Mouse (Mus musculus): Measurements from ENCODE around the gene Fbxo2. TPM values are rescaled to one million over a fixed set of nuclear protein-coding genes. Genes with fewer than 3 reads are reported as not detected.
A peak's percentile ranks its signal among the peaks of the same experiment; 100 is the strongest.
"Not testable (repeated sequence)": the region's sequence is repeated elsewhere in the genome, so short reads cannot be mapped to it uniquely, and the experiment has no call there.

Gene Fbxo2
- polyA plus RNA-seq (2015; fragmentation: Nextera tagmentation; extraction: Ambion mirVana), result 5.6 and 9.4 TPM in 2 replicates

DNA sequence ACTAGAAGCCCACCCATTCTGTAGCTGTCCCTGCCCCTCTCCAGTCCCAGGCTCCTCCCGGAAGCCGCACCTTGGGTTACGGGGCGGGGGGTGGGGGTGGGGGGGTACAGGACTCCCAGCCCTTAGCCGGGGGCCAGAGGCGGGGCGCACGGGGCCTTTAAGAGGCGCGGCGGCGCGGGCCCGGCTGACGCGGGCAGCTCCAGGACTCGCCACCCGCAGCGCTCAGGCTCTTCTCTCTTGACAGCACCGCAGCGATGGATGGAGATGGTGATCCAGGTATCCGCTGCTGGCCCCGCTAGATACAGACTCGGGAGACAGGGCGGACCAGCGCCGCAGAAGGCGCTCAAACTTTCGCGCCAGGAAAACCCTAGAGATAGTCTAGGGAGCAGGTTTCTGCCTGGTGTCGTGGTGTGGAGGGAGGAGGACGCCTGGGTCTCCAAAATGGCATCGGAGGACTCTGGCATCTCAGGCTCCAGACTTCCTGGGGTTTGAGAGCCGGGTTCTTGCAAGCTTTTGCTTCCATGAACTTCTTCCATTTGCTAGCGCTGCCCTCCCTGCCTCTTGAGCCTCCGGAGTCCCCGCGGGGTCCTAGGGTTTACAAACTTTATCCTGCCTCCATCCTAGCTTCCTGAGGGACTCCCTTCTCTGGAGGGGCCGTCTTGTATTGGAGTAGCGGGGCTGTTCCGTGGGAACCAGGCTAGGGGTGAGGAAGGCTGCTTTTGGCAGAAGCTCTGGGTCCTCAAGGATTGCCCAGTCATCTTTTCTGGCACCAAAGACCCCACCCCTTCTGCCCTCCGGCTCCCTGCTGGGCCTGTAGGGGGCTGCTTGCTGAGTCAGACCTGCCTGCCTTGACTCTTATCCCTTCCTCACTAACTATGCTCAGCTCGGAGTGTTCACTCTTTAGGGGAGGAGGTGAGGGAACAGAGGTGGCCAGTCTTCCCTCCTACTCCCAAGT is at the start of gene Fbxo2, which contains the start of gene Fbxo44:
Fbxo2 (plus strand) TSS at position 186 of the 955 bp plus-strand sequence.
Fbxo44 (minus strand) TSS at position 47 of the 955 bp plus-strand sequence.
- 2% methylated on average over 43 of the region's 43 CpGs for WGBS
- peak within 1 kb of the TSS; percentile 95 for H3K9ac ChIP-seq (ENCODE audit: low read depth, low read length)
- H3K4me2 ChIP-seq (ENCODE audit: low read length), result peak within 1 kb of the TSS; percentile 87
- peak; percentile 79 for ATAC-seq
- peak within 1 kb of the TSS; percentile 88 for H3K27ac ChIP-seq (ENCODE audit: low read length)
- peak within 1 kb of the TSS; percentile 81 for H3K4me3 ChIP-seq (ENCODE audit: low read depth, low read length)
- peaks cover 9% of the 10 kb centered on the region for H3K36me3 ChIP-seq (ENCODE audit: control insufficient read depth, insufficient read depth, low read length)
- peaks cover 24% of the 10 kb centered on the region for H3K4me1 ChIP-seq (ENCODE audit: control insufficient read depth, insufficient read depth, low read length)
- H3K27me3 ChIP-seq (ENCODE audit: control insufficient read depth, insufficient read depth, low read depth, low read length), result peaks cover 35% of the 10 kb centered on the region
- H3K9me3 ChIP-seq (replicated peaks; ENCODE audit: control insufficient read depth, low read length, poor library complexity, severe bottlenecking), result no peaks in the 10 kb centered on the region

DNA sequence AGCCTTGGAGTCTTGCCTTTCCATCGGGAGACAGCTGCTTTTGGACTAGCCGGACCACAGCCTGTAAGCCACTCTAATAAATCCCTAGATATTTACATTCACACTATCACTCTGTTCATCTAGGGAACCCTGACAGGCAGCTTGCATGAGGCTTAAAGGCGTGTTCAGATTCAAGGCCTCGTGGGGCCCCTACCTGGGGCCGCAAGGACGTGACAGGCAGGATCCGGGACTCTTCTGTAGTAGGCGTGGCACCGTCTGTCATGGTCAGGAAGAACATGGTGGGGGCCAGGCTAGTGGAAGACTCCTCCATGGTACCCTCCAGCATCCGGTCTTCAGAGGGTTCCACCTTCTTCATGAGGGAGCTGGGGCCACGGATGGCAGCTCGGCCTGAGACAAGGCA is 47.9 kb upstream of the Fbxo2 start:
- H3K9me3 ChIP-seq (replicated peaks; ENCODE audit: control insufficient read depth, low read length, poor library complexity, severe bottlenecking), result no peaks in the 10 kb centered on the region
- no peak overlapping the region for H3K4me2 ChIP-seq (ENCODE audit: low read length)
- peaks cover 9% of the 10 kb centered on the region for H3K4me1 ChIP-seq (ENCODE audit: control insufficient read depth, insufficient read depth, low read length)
- WGBS, result 83% methylated on average over 12 of the region's 12 CpGs
- peaks cover 9% of the 10 kb centered on the region; the same call in 1 of the 2 replicates for H3K36me3 ChIP-seq (ENCODE audit: control insufficient read depth, insufficient read depth, low read length)
- H3K4me3 ChIP-seq (ENCODE audit: low read depth, low read length), result no peak overlapping the region
- H3K27ac ChIP-seq (ENCODE audit: low read length), result no peak overlapping the region
- no peak overlapping the region for H3K9ac ChIP-seq (ENCODE audit: low read depth, low read length)
- no peaks in the 10 kb centered on the region for H3K27me3 ChIP-seq (ENCODE audit: control insufficient read depth, insufficient read depth, low read depth, low read length)
- ATAC-seq, result no peak

DNA sequence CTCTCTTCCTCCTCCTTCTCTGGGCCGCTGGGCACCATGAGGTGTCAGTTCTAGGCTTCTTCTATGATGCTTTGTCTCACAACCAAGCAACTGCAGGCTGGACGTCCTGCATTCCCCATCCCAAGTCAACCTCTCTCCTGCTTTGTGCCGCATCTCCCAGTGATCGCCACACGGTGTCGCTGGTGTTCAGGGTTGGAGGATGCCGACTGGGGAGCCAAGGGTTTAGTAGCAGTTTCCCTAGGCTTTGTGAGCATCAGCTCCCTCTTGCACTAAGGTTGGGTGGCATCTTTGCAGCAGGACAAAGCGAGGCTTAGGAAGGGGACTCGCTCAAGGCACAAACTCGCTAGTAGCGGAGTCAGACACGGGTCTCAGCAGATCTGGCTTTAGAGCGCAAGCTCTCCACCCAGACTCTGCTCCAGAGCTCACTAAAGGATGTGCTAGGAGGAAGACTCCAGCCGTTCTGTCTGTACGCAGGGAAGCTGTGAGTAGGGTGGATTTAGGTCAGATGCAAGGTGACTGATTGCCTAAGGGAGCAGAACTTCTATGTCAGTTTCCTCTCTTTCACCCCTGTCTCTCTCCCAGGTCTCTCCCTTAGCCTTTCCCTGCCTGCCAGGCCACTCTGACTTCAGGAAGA is 45.5 kb upstream of the Fbxo2 start:
- WGBS, result 5% methylated on average over 15 of the region's 15 CpGs
- Histone ChIP-seq H3K4me2 (ENCODE audit: low read length) (peak overlapping the region; percentile 28; the same call in 1 of the 2 replicates), H3K27me3 (ENCODE audit: control insufficient read depth, insufficient read depth, low read depth, low read length) (no peaks in the 10 kb centered on the region), H3K9me3 (replicated peaks; ENCODE audit: control insufficient read depth, low read length, poor library complexity, severe bottlenecking) (no peaks in the 10 kb centered on the region), H3K36me3 (ENCODE audit: control insufficient read depth, insufficient read depth, low read length) (peaks cover 9% of the 10 kb centered on the region; the same call in 1 of the 2 replicates), H3K4me1 (ENCODE audit: control insufficient read depth, insufficient read depth, low read length) (peaks cover 9% of the 10 kb centered on the region), H3K4me3 (ENCODE audit: low read depth, low read length) (no peak overlapping the region), H3K27ac (ENCODE audit: low read length) (peak overlapping the region; percentile 76; the same call in 1 of the 2 replicates), H3K9ac (ENCODE audit: low read depth, low read length) (peak overlapping the region; percentile 39; the same call in 1 of the 2 replicates)
- peak; percentile 71 for ATAC-seq

DNA sequence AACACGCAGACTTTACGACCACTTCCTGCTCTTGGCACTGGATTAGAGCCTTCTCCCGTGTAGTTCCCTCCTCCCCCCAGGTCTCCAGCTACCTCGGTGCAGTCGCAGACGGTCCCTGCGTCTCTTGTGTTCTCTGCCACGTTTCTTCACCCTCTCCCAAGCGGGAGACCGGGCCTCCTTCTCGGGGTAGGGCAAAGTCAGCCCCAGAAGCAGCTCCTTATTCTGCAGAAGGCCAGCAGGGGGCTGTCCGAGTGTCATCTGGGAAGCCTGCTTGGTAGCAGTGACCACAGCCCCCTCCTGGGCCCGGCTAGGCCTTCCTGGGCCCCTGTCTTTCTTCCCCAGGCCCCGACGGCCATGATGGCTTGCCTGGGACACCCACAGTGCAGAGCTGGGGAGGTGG is 45.0 kb upstream of the Fbxo2 start:
- WGBS, result 8% methylated on average over 15 of the region's 15 CpGs
- H3K36me3 ChIP-seq (ENCODE audit: control insufficient read depth, insufficient read depth, low read length), result peaks cover 9% of the 10 kb centered on the region; the same call in 1 of the 2 replicates
- peak overlapping the region; percentile 76; the same call in 1 of the 2 replicates for H3K27ac ChIP-seq (ENCODE audit: low read length)
- peaks cover 9% of the 10 kb centered on the region for H3K4me1 ChIP-seq (ENCODE audit: control insufficient read depth, insufficient read depth, low read length)
- peak; percentile 20; the same call in 1 of the 2 replicates for ATAC-seq
- no peaks in the 10 kb centered on the region for H3K27me3 ChIP-seq (ENCODE audit: control insufficient read depth, insufficient read depth, low read depth, low read length)
- no peaks in the 10 kb centered on the region for H3K9me3 ChIP-seq (replicated peaks; ENCODE audit: control insufficient read depth, low read length, poor library complexity, severe bottlenecking)
- no peak overlapping the region for H3K4me3 ChIP-seq (ENCODE audit: low read depth, low read length)
- no peak overlapping the region; the same call in 1 of the 2 replicates for H3K4me2 ChIP-seq (ENCODE audit: low read length)
- H3K9ac ChIP-seq (ENCODE audit: low read depth, low read length), result peak overlapping the region; percentile 40; the same call in 1 of the 2 replicates

DNA sequence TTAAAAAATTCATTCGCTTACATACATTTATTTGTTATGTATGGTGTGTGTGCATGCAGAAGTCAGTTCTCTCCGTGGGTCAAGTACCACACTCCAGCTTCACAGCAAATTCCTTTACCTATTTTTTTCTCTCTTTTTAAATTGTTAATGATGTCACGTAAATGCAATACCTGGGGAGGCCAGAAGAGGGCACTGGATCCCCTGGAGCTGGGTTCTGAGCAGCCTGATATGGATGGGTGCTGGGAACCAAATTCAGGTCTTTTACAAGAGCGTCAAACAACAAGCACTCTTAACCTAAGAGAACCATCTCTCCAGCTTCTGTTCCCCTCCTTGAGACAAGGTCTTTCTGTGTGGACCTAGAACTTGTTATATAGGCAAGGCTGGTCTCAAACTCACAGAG is 43.8 kb upstream of the Fbxo2 start:
- H3K9ac ChIP-seq (ENCODE audit: low read depth, low read length), result no peak overlapping the region
- H3K4me3 ChIP-seq (ENCODE audit: low read depth, low read length), result no peak overlapping the region
- no peak for ATAC-seq
- peaks cover 11% of the 10 kb centered on the region for H3K4me1 ChIP-seq (ENCODE audit: control insufficient read depth, insufficient read depth, low read length)
- H3K27ac ChIP-seq (ENCODE audit: low read length), result no peak overlapping the region
- no peaks in the 10 kb centered on the region for H3K9me3 ChIP-seq (replicated peaks; ENCODE audit: control insufficient read depth, low read length, poor library complexity, severe bottlenecking)
- 84% methylated on average over 4 of the region's 4 CpGs for WGBS
- no peak overlapping the region for H3K4me2 ChIP-seq (ENCODE audit: low read length)
- peaks cover 9% of the 10 kb centered on the region; the same call in 1 of the 2 replicates for H3K36me3 ChIP-seq (ENCODE audit: control insufficient read depth, insufficient read depth, low read length)
- no peaks in the 10 kb centered on the region for H3K27me3 ChIP-seq (ENCODE audit: control insufficient read depth, insufficient read depth, low read depth, low read length)

DNA sequence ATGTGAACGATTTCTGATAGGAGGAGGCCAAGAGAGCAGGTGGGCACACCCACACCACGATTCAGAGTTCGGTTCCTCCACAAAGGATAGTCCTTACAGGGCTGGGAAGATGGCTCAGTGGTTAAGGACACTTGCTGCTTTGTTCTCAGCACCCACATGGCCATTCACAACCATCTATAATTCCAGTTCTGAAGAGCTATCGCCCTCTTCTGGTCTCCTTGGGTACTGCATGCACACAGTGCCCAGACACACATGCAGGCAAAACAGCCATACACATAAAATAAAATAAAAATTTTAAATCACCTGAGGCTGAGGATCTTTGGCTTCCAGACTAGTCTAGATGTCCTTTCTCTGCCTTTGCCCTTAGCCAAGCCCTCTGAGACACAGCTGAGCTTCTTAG is 43.0 kb upstream of the Fbxo2 start:
- H3K4me3 ChIP-seq (ENCODE audit: low read depth, low read length), result no peak overlapping the region

DNA sequence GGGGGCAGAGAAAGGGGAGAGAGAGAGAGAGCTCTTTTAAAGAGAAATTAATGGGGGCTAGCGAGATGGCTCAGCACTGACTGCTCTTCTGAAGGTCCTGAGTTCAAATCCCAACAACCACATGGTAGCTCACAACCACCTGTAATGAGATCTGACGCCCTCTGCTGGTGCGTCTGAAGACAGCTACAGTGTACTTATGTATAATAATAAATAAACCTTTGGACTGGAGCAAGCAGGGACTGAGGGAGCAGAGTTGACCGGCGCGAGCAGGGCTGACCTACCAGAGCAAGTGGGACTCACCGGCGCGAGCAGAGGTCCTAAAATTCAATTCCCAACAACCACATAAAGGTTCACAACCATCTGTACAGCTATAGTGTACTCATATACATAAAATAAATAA is 40.8 kb upstream of the Fbxo2 start:
- H3K27ac ChIP-seq (ENCODE audit: low read length); H3K4me3 ChIP-seq (ENCODE audit: low read depth, low read length); H3K36me3 ChIP-seq (ENCODE audit: control insufficient read depth, insufficient read depth, low read length); H3K9ac ChIP-seq (ENCODE audit: low read depth, low read length); H3K27me3 ChIP-seq (ENCODE audit: control insufficient read depth, insufficient read depth, low read depth, low read length); H3K9me3 ChIP-seq (replicated peaks; ENCODE audit: control insufficient read depth, low read length, poor library complexity, severe bottlenecking); H3K4me2 ChIP-seq (ENCODE audit: low read length); ATAC-seq: not testable (repeated sequence)
- 87% methylated on average over 9 of the region's 9 CpGs for WGBS
- H3K4me1 ChIP-seq (ENCODE audit: control insufficient read depth, insufficient read depth, low read length), result peaks cover 20% of the 10 kb centered on the region

More for the DNA sequence above, 43.0 kb upstream of the Fbxo2 start:
- no peak overlapping the region for H3K4me2 ChIP-seq (ENCODE audit: low read length)
- no peak overlapping the region for H3K9ac ChIP-seq (ENCODE audit: low read depth, low read length)
- H3K4me1 ChIP-seq (ENCODE audit: control insufficient read depth, insufficient read depth, low read length), result peaks cover 16% of the 10 kb centered on the region
- H3K9me3 ChIP-seq (replicated peaks; ENCODE audit: control insufficient read depth, low read length, poor library complexity, severe bottlenecking), result no peaks in the 10 kb centered on the region
- H3K27me3 ChIP-seq (ENCODE audit: control insufficient read depth, insufficient read depth, low read depth, low read length), result no peaks in the 10 kb centered on the region
- peaks cover 5% of the 10 kb centered on the region; the same call in 1 of the 2 replicates for H3K36me3 ChIP-seq (ENCODE audit: control insufficient read depth, insufficient read depth, low read length)
- WGBS, result 77% methylated on average over 4 of the region's 4 CpGs
- H3K27ac ChIP-seq (ENCODE audit: low read length), result no peak overlapping the region
- no peak for ATAC-seq

DNA sequence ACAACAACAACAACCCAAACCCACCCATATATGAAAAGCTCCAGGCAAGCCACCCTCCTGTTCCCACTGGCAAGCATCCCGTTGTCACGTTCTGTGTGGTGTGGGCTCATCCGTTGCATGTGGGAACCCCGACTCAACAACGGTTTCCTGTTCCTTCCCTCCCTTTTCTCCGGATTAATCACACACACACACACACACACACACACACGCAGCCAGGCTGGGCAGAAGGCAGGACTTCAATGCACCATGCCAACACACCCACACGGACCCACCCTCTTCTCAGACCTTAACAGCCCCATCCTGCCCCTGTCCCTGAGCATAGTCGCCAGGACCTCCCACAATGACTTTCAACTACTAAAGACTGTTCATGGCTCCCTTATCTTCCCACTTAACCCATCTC is 39.9 kb upstream of the Fbxo2 start:
- ATAC-seq, result no peak; the same call in 1 of the 2 replicates
- no peaks in the 10 kb centered on the region for H3K27me3 ChIP-seq (ENCODE audit: control insufficient read depth, insufficient read depth, low read depth, low read length)
- no peak overlapping the region for H3K4me3 ChIP-seq (ENCODE audit: low read depth, low read length)
- H3K36me3 ChIP-seq (ENCODE audit: control insufficient read depth, insufficient read depth, low read length), result no peaks in the 10 kb centered on the region
- peak overlapping the region; percentile 72; the same call in 1 of the 2 replicates for H3K27ac ChIP-seq (ENCODE audit: low read length)
- no peaks in the 10 kb centered on the region for H3K9me3 ChIP-seq (replicated peaks; ENCODE audit: control insufficient read depth, low read length, poor library complexity, severe bottlenecking)
- WGBS, result 68% methylated on average over 9 of the region's 9 CpGs
- H3K9ac ChIP-seq (ENCODE audit: low read depth, low read length), result no peak overlapping the region
- H3K4me1 ChIP-seq (ENCODE audit: control insufficient read depth, insufficient read depth, low read length), result peaks cover 13% of the 10 kb centered on the region
- H3K4me2 ChIP-seq (ENCODE audit: low read length), result no peak overlapping the region

All from midbrain, embryonic 16.5 days (tissue).